Mouse (Mus musculus) lung, postnatal 0 days (tissue): ENCODE results near the gene 9430038I01Rik.

ENCODE experiments used
- CTCF ChIP-seq: IDR thresholded peaks from 2 replicates; pipeline ENCODE4 v1.5.1; 2016; ENCODE audit warnings: antibody characterized with exemption, mild to moderate bottlenecking
- EP300 ChIP-seq: IDR thresholded peaks from 2 replicates; pipeline ENCODE4 v1.6.1; 2016; ENCODE audit warnings: antibody characterized with exemption, mild to moderate bottlenecking, control low read depth

- TF ChIP-seq CTCF: peak; percentile 18; the same call in 1 of the 2 replicates
- no peak for TF ChIP-seq EP300
Measured at GRCm38 (mm10) chr7:137437440-137438178, 27.0 kb upstream of the 9430038I01Rik start, which contains the start of gene Glrx3.
